ENCODE assay signal across 11 mouse cellular contexts in genomic region chr16:57858151-57858764, GRCm38 (mm10).
DNase-seq lines count a peak whose midpoint lies in the region; ATAC-seq and TF ChIP-seq lines count a peak whose summit lies in the region.
"Had no signal": no experiment of that assay in that cellular context is flagged by ENCODE, and none has a peak within 500 bp of the region (broad histone marks: within the 10 kb centered on the region; RNA-seq: fewer than 3 reads in every experiment).

No protein-coding gene starts in this region.

- ATAC-seq in hematopoietic stem cell, adult 5-6 weeks (replicated peaks in 1 of 2; ENCODE audit: insufficient read depth in 1 of 2, low FRiP score in 2 of 2, low TSS enrichment in 1 of 2, low read depth in 1 of 2, poor library complexity in 2 of 2, severe bottlenecking in 2 of 2): peak; percentile 57 to 60
- peak; percentile 60 for ATAC-seq in midbrain, embryonic 11.5 days (ENCODE audit: low FRiP score)
- ATAC-seq: inflammation-experienced regulatory T-cells, adult 6 months had no signal

- H3K36me3 ChIP-seq in MEL (ENCODE audit: control insufficient read depth in 1 of 2, insufficient read depth in 2 of 2, low read length in 2 of 2): no peaks in the 10 kb centered on the region
- H3K36me3 ChIP-seq in midbrain, embryonic 11.5 days (ENCODE audit: control insufficient read depth, insufficient read depth, low read length): no peaks in the 10 kb centered on the region

- TF ChIP-seq CTCF in gastrocnemius, adult 2 months (IDR thresholded peaks at IDR 0.05): no peak
- no peak for TF ChIP-seq CTCF in MEL (IDR thresholded peaks at IDR 0.05 in 2 of 3, conservative IDR thresholded peaks at IDR 0.05 in 1 of 3; ENCODE audit: control insufficient read depth in 1 of 3, insufficient read depth in 1 of 3, low read depth in 2 of 3, low read length in 3 of 3, poor library complexity in 1 of 3, severe bottlenecking in 1 of 3)

- no peak overlapping the region for H3K9ac ChIP-seq in MEL (ENCODE audit: control insufficient read depth, low read depth, low read length, poor library complexity, severe bottlenecking)
- no peak overlapping the region for H3K9ac ChIP-seq in midbrain, embryonic 11.5 days (ENCODE audit: low read length)

- 0 out of 2 replicates have a peak overlapping the region, but pooled peaks have one; percentile 7 for H3K4me2 ChIP-seq in midbrain, embryonic 11.5 days

- peaks cover 0 to 4% of the 10 kb centered on the region in 2 experiments; a peak in 2 of 4 replicates for H3K4me1 ChIP-seq in MEL (ENCODE audit: control insufficient read depth in 1 of 2, insufficient read depth in 2 of 2, low read length in 2 of 2)
- H3K4me1 ChIP-seq in midbrain, embryonic 11.5 days (ENCODE audit: control insufficient read depth, insufficient read depth, low read length): peaks cover 11% of the 10 kb centered on the region

- no peak for TF ChIP-seq RAD21 in MEL (IDR thresholded peaks at IDR 0.05; ENCODE audit: low read depth, low read length)

- no peak for DNase-seq in gastrocnemius, adult 2 months
- DNase-seq in gastrocnemius, postnatal 4 days (ENCODE audit: low spot score in 2 of 2): no peak
- peak; percentile 18 for DNase-seq in MEL (ENCODE audit: low read depth, low spot score)
- peak; percentile 87 for DNase-seq in midbrain, embryonic 11.5 days (ENCODE audit: low spot score, missing footprints)
- no peak for DNase-seq in cerebellum, adult 8-10 months
- DNase-seq in ovary, postnatal 36 days (ENCODE audit: low spot score): no peak
- no peak for DNase-seq in left cerebral cortex, postnatal 25 days (ENCODE audit: low spot score in 2 of 2)
- DNase-seq: cerebellum, adult 11 months; lung, postnatal 10 days had no signal

- no peak for TF ChIP-seq EP300 in MEL (IDR thresholded peaks at IDR 0.05; ENCODE audit: low read depth in 1 of 2, low read length in 2 of 2)

- WGBS in midbrain, embryonic 11.5 days: 0% methylated on average over 2 of the region's 2 CpGs

- no peak overlapping the region for H3K4me3 ChIP-seq in gastrocnemius, adult 2 months
- peak overlapping the region; percentile 22 to 48; a peak in 2 of 4 replicates for H3K4me3 ChIP-seq in MEL (ENCODE audit: control insufficient read depth in 1 of 2, insufficient read depth in 1 of 2, low read depth in 2 of 2, low read length in 2 of 2)
- no peak overlapping the region for H3K4me3 ChIP-seq in midbrain, embryonic 11.5 days (ENCODE audit: low read depth, low read length)

- no peaks in the 10 kb centered on the region for H3K9me3 ChIP-seq in MEL (replicated peaks; ENCODE audit: insufficient read depth, low read length)
- H3K9me3 ChIP-seq in midbrain, embryonic 11.5 days (ENCODE audit: control insufficient read depth, low read length): no peaks in the 10 kb centered on the region

- no peaks in the 10 kb centered on the region for H3K27me3 ChIP-seq in MEL (ENCODE audit: control insufficient read depth in 1 of 2, insufficient read depth in 2 of 2, low read length in 2 of 2)
- no peaks in the 10 kb centered on the region for H3K27me3 ChIP-seq in midbrain, embryonic 11.5 days (ENCODE audit: control insufficient read depth, insufficient read depth, low read length)

- intact Hi-C loops in gastrocnemius, adult 2 months (cut with DNase I): no loop called here
- intact Hi-C loops in left cerebral cortex, postnatal 25 days (cut with DNase I): no loop called here

- TF ChIP-seq POLR2A in MEL (IDR thresholded peaks at IDR 0.05; ENCODE audit: control insufficient read depth in 1 of 2, insufficient read depth in 1 of 2, low read depth in 1 of 2, low read length in 2 of 2, poor library complexity in 1 of 2): no peak

- peak overlapping the region; percentile 24; the same call in 1 of the 2 replicates for H3K27ac ChIP-seq in gastrocnemius, adult 2 months
- no peak overlapping the region for H3K27ac ChIP-seq in MEL (ENCODE audit: control insufficient read depth, low read depth, low read length)
- no peak overlapping the region for H3K27ac ChIP-seq in midbrain, embryonic 11.5 days (ENCODE audit: low read depth, low read length)

- no peaks in the 10 kb centered on the region for H3K79me2 ChIP-seq in MEL (ENCODE audit: control insufficient read depth, insufficient read depth, low read length, poor library complexity)

TF ChIP-seq in MEL, 35 proteins besides CTCF, POLR2A, EP300 and RAD21:
- peak; percentile 65 for TF ChIP-seq ETS1 (IDR thresholded peaks at IDR 0.05; ENCODE audit: low read depth, low read length)
- TF ChIP-seq TCF12 (IDR thresholded peaks at IDR 0.05; ENCODE audit: low read depth, low read length): peak; percentile 21; the same call in 1 of the 2 replicates
- no peak for TF ChIP-seq KAT2A (conservative IDR thresholded peaks at IDR 0.05; ENCODE audit: low read depth, low read length)
TF ChIP-seq in MEL: peak in this region for 2.

Comparison
In these comparisons a context has a peak if more than half of its experiments do, and no peak if none do; other contexts are left out.
1. DNase-seq: peak in MEL (single experiment) and midbrain, embryonic 11.5 days (single experiment); none in gastrocnemius, adult 2 months (single experiment), gastrocnemius, postnatal 4 days (0 of 2), cerebellum, adult 8-10 months (single experiment), ovary, postnatal 36 days (single experiment) and left cerebral cortex, postnatal 25 days (0 of 2).
2. H3K4me3 ChIP-seq: peak in MEL (2 of 2); none in gastrocnemius, adult 2 months (single experiment) and midbrain, embryonic 11.5 days (single experiment).